Mouse (Mus musculus): Measurements from ENCODE around the gene Zfp641. TPM values are rescaled to one million over a fixed set of nuclear protein-coding genes. Genes with fewer than 3 reads are reported as not detected.
A peak's percentile ranks its signal among the peaks of the same experiment; 100 is the strongest.

Zfp641 gene
- 10 to 100 TPM; 11.0 to 11.9 TPM for total RNA-seq (2021)
- long read RNA-seq, experiment 1, full-length matches to known transcripts, result 6 of 10 reads
- long read RNA-seq, experiment 1, partial matches to known transcripts, result 0 of 10 reads
- long read RNA-seq, experiment 1, other reads (novel, unspliced or antisense), result 4 of 10 reads
- long read RNA-seq, experiment 2, full-length matches to known transcripts, result 10 of 18 reads
- long read RNA-seq, experiment 2, partial matches to known transcripts, result 1 of 18 reads
- long read RNA-seq, experiment 2, other reads (novel, unspliced or antisense), result 7 of 18 reads

DNA sequence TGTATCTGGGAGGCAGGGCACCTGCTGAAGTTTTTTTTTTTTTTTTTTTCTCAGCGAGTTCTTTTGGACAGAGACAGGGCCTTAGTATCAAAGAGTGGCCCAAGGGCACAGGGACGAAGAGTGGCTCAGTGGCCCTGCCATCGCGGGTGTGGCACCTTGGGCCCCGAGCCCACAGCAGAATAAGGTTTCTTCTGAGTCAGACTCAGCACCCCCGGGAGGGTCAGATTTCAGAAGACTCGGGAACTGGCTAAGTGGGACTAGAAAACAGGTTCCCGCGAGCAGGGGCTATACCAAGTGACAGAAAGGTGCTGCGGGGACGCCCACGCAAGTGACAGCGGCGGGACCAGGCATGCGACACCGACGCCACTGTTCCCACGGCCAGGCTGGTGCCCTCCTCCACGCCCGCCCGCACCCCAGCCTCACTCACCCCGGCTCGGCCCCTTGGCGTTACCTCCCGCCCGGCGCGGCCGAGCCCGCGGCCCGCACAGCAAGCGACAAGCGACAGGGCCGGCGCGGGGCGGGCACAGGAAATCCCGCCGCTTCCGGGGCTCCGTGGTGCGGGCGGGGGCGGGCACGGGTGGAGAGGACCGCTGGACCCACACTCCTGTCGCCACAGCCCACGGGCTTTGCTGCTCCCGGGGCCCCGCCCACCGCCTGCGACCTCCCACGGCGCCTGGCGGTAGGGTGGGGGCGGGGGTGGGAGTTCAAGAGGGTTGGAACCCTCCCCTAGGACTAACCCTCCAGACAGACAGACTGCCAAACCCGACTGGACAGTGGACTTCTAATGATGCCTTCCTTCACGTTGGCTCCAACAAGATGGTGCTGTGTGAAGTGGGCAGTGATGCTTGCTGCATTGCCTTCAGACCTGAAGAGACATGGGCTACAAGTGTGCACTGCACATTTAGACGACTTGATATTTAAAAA, at the start of gene Zfp641:
Zfp641 (minus strand) TSS at position 534 of the 924 bp plus-strand sequence.
- peak; percentile 49 for DNase-seq

DNA sequence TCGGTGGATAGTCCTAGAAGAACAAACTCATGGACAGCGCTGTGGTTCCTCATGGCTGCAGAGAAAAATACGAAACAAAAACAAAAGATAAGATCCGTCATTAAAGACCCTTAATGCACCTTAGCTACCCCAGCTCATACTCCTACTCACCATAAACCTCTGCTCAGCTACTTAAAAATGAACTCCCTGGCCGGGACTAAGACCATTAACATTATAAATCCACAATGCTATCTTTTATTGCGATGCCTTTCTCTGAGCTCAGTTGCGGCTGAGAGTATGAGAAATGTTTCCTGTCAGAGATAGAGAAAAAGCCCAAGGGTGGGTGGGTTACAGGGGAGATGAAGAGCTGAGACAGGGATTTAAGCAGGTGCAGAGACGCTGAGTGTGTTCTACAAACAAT, 44.9 kb upstream of the Zfp641 start, which contains the start of gene Olfr284:
Olfr284 (minus strand) TSS at position 101 of the 400 bp plus-strand sequence.
- DNase-seq, result no peak

DNA sequence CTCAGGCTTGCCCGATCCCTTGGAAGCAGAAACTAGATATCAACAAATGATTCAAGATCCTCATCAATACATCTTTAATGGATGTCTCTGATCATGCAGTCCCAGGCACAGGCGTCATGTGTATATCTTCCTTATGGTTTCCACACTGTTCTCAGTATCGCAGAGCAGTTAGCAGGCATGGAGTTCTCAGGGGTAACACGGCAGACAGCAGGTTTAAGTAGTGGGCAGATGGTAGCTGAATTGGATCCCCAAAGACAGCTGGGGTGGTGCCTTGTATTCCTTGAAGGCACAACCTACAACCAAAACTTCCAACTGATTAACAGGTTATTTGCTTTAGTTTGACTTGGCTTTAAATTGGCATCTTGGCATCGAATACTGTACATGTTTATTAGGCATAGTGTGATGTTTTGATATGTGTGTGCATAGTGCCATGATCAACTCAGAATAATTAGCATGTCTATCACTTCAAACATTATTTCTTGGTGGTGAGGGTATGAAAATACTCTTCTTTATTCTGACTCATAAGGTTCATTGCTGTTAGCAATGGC, 21.3 kb upstream of the Zfp641 start, which contains the start of gene Olfr285:
Olfr285 (minus strand) TSS at position 177 of the 548 bp plus-strand sequence.
- DNase-seq, result no peak

- no peak for DNase-seq
These were observed 19.7 kb upstream of the Zfp641 start for GRCm38 (mm10) chr15:98315703-98316102.

DNA sequence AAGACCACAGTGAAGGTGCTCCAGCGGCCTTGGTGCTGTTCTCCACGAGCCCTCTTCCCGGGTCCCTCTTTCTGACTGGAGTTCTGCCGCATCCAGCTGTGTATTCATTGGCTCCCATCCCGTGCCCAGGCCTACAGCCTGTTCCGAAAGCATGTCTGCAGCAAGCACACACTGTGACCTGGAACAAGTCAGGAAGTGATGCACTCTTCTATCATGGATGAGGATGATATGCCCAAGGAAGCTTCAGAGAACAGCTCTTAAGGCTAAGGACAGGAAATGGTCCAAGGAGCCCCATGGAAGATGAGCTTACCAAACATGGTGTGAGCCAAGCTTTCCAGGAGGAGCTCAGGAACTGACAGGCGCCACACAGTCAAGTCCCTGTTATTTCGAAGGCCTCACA, 2.3 kb downstream of the Zfp641 start:
- no peak for DNase-seq

- DNase-seq, result peak; percentile 81
These were observed 7.4 kb downstream of the Zfp641 start for GRCm38 (mm10) chr15:98288566-98288965.

- no peak for DNase-seq
These were observed 9.5 kb downstream of the Zfp641 start for GRCm38 (mm10) chr15:98286418-98286817.

GRCm38 (mm10) chr15:98257776-98258175, 38.2 kb downstream of the Zfp641 start:
- DNase-seq, result no peak

DNA sequence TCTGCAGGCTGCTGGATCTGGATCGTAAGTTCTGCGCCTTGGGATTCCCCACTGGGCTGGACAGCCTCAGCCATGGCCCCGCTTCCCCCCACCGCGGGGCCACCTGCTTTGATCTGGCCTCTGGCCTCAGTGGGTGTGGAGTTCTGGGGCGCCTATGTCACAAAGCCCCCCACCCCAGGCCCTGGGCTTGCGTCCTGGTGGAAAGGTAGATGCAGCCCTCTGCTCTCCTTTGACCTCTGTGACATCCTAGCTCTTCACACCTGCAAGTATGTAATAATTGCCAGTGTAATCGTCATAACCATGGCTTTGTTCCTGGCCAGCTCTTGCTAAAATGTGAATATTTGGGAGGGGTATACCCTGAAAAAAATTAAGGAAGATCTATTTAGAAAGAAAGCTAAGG, 38.8 kb downstream of the Zfp641 start, which contains the start of gene H1fnt:
H1fnt (minus strand) TSS at position 101 of the 400 bp plus-strand sequence.
- no peak for DNase-seq

GRCm38 (mm10) chr15:98256271-98256670, 39.7 kb downstream of the Zfp641 start:
- peak; percentile 15 for DNase-seq

Other genes starting within 250 kb of the Zfp641 start
- 1,000 to 10,000 TPM; 2,083 to 2,117 TPM for gene Pfkm, start 203.6 kb downstream of the Zfp641 start, total RNA-seq (2021)
- gene Senp1, start 202.4 kb downstream of the Zfp641 start, total RNA-seq (2021), result 1 to 10 TPM; 6.7 to 6.9 TPM
- gene Asb8, start 130.5 kb downstream of the Zfp641 start, total RNA-seq (2021), result 100 to 1,000 TPM; 102 to 145 TPM
- gene Ccdc184, start 129.0 kb downstream of the Zfp641 start, total RNA-seq (2021), result not detected
- not detected for gene Olfr288, start 100.6 kb downstream of the Zfp641 start, total RNA-seq (2021)
- gene Gm44579, start 75.2 kb downstream of the Zfp641 start, total RNA-seq (2021), result not detected
- not detected for gene Olfr287, start 75.1 kb downstream of the Zfp641 start, total RNA-seq (2021)
- not detected for gene Olfr286, start 61.7 kb downstream of the Zfp641 start, total RNA-seq (2021)
- gene H1fnt, start 38.9 kb downstream of the Zfp641 start, total RNA-seq (2021), result not detected
- not detected for gene Olfr285, start 21.2 kb upstream of the Zfp641 start, total RNA-seq (2021)
- gene Olfr284, start 44.8 kb upstream of the Zfp641 start, total RNA-seq (2021), result not detected
- not detected for gene Olfr283, start 84.8 kb upstream of the Zfp641 start, total RNA-seq (2021)
- gene Olfr282, start 135.1 kb upstream of the Zfp641 start, total RNA-seq (2021), result not detected
- gene Olfr281, start 156.4 kb upstream of the Zfp641 start, total RNA-seq (2021), result not detected
- gene OR5BS1P, start 173.7 kb upstream of the Zfp641 start, total RNA-seq (2021), result not detected
- not detected for gene Lalba, start 186.6 kb upstream of the Zfp641 start, total RNA-seq (2021)
- gene Olfr279, start 196.2 kb upstream of the Zfp641 start, total RNA-seq (2021), result not detected
- 10 to 100 TPM; 55.8 to 57.9 TPM for gene Kansl2, start 238.1 kb upstream of the Zfp641 start, total RNA-seq (2021)